Mouse (Mus musculus) C2C12 (cell line): ENCODE data around the gene Ica1.

Experiments used
- CEBPB ChIP-seq: IDR thresholded peaks from one replicate; pipeline ENCODE4 v1.6.1; 2011; ENCODE audit warnings: low read depth, mild to moderate bottlenecking, control low read depth, moderate library complexity
- CTCF ChIP-seq: IDR thresholded peaks from one replicate; pipeline ENCODE4 v1.5.1; 2011; ENCODE audit not compliant: control insufficient read depth, insufficient read depth, insufficient read length
- MAX ChIP-seq: IDR thresholded peaks from one replicate; pipeline ENCODE4 v1.6.1; 2011; ENCODE audit warnings: mild to moderate bottlenecking, control low read depth
- MYOG ChIP-seq: IDR thresholded peaks from one replicate; pipeline ENCODE4 v1.6.1; 2011; ENCODE audit not compliant: control insufficient read depth, insufficient read length; ENCODE audit errors: extremely low read depth
- USF1 ChIP-seq: IDR thresholded peaks from one replicate; pipeline ENCODE4 v1.6.1; 2011; ENCODE audit warnings: low read depth, mild to moderate bottlenecking, control low read depth, moderate library complexity

DNA sequence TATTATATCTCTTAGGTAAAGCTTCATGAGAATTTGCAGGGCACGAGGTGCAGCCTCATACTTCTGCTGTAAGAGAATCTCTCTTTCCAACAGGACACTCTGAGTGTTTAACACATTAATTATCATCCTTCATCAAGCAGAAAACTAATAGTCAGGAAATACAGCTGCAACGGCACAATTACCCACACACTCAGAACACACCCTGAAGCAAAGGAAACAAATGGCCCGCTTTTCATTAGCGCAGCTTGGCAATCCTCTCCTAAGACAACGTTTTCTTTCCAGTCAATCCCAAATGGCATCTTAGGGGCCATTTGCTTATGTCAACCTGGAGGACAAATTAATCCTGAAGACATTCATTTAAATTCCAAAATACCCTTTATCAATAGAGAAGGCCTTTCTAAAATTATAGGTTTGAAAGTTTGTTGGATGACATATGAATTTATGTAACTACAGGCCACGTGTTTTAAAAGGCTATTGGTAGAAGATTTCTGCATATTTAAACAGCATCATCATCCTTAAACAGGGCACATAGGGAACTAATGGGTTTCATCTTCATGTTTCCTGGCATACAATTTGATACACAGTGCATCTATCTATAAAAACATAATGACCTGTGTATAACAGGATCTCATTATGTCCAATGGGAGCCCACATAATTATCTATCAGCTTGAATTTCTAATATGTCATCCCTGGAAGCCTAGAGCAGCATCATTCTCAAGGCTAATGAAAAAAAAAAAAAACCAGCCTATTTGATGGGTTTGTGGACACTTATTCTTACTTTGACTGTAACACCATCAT, 110.1 kb downstream of the Ica1 start:
- TF ChIP-seq USF1 (no peak), CEBPB (no peak), CTCF (no peak), MAX (no peak), MYOG (no peak)
